Mouse (Mus musculus): ENCODE data around the gene Tcf7l1.

DNA sequence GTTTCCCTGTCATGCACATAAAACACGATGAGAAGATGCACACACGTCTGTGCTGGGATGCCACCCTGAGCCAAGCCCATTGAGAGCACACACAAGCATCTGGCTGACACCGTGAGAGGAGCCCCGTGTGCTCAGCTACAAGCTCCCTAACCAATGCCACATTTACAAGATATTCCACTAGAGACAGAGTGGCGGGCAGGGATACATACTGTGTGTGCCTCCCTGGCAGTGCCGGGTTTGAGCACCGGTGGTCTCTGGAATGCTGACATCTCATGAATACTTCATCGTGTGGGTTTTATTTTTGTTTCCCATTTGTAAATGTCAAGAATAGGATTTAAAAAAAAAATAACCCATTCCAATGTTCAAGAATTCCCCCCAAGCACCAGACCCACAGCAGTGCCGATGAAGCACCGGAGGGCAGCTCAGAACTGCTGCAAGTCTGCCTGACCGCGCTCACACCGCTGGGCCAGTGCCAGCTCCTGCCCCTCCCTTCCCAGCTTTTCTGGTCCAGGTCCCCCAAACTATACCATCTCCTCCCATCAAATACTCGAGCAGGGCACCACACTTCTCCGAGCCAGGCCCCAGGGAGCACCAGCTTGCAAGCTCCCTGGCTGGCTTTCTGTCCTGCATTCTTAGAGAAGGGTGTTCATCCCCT, 65.2 kb downstream of the Tcf7l1 start:
- TF ChIP-seq MAFK (IDR thresholded peaks at IDR 0.05; ENCODE audit: insufficient read depth, low read depth, low read length) (no peak), ZC3H11A (IDR thresholded peaks at IDR 0.05; ENCODE audit: borderline replicate concordance, low read depth, low read length) (no peak)
